Mouse (Mus musculus): ENCODE data around the gene Dgcr8. TPM values are rescaled to one million over a fixed set of nuclear protein-coding genes. Genes with fewer than 3 reads are reported as not detected.
A peak's percentile ranks its signal among the peaks of the same experiment; 100 is the strongest.

Gene Dgcr8
- polyA plus RNA-seq, 1 experiment from 2014 or later, result 40.0 TPM

DNA sequence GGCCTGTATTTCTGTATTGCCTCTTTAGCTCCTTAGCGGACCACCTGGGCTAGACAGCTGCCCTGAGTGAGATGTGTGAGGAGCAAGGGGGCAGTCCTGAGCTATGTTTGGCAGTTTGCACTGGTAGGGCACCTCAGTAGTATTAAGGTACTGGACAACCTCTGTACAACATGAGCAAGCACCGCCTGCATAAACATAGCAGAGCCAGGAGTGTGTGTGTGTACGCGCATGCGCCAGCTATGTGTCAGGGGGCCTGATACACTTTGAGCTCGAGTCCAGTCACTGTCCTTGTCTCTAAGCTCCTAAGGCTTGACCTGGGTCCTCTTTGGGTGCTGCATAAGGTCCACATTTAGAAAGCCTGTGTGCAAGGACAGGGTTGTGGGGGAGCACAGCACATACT is 58.4 kb downstream of the Dgcr8 start:
- Histone ChIP-seq H3K27ac (no peak overlapping the region), H3K4me3 (no peak overlapping the region), H3K4me2 (replicated peaks) (no peak overlapping the region), H3K36me3 (peaks cover 32% of the 10 kb centered on the region), H3K9me3 (no peaks in the 10 kb centered on the region), H3K27me3 (no peaks in the 10 kb centered on the region), H3K9ac (no peak overlapping the region), H3K4me1 (peaks cover 39% of the 10 kb centered on the region)
- WGBS, result 90% methylated on average over 6 of the region's 6 CpGs
- ATAC-seq (ENCODE audit: low FRiP score, low read depth), result no peak

DNA sequence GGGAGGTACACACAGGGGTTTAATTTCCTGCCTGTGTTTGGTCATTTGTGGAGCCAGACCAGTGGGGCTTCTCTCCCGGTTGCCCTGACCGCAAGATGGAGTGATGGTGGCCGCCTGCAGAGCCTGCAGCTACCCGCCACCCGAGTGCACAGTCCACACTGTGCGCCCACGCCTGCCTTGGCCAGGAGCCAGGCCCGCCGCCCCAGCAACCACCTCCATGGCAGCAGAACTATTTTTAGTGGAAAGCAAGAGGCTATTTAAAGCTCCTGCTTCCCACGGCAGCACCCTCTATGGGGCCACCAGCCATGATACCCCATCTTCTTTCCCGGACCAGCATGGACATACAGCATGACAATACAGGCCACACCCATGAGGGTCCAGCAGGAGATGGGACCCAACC is 59.4 kb downstream of the Dgcr8 start:
- no peaks in the 10 kb centered on the region for H3K27me3 ChIP-seq
- H3K4me3 ChIP-seq, result no peak overlapping the region
- H3K9ac ChIP-seq, result no peak overlapping the region; the same call in 1 of the 2 replicates
- 58% methylated on average over 11 of the region's 11 CpGs for WGBS
- no peaks in the 10 kb centered on the region for H3K9me3 ChIP-seq
- ATAC-seq (ENCODE audit: low FRiP score, low read depth), result no peak
- peak overlapping the region; percentile 16; the same call in 1 of the 2 replicates for H3K4me2 ChIP-seq (replicated peaks)
- peak overlapping the region; percentile 33; the same call in 1 of the 2 replicates for H3K27ac ChIP-seq
- H3K4me1 ChIP-seq, result peaks cover 37% of the 10 kb centered on the region
- peaks cover 42% of the 10 kb centered on the region for H3K36me3 ChIP-seq

DNA sequence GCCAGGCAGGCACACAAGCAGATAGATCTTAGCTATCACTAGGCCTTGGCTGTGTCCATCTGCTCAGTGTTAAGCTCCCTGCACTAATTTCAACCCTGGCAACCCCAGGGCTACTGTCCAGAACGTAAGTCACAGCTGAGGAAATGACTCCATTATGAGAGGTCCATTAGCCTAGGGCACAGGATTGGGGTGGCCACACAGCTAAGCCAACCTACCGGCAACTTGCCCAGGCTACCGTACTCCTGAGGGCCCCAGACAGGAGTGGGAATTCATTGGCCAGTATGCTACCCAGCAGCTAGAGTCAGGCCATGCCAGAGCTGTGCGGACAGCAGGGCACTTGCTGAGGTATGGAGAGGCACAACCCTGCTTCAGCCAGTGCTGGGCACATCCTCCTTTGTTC is 60.2 kb downstream of the Dgcr8 start:
- H3K27me3 ChIP-seq, result no peaks in the 10 kb centered on the region
- no peak overlapping the region for H3K9ac ChIP-seq
- peaks cover 49% of the 10 kb centered on the region for H3K36me3 ChIP-seq
- ATAC-seq (ENCODE audit: low FRiP score, low read depth), result no peak
- H3K27ac ChIP-seq, result no peak overlapping the region
- H3K4me3 ChIP-seq, result no peak overlapping the region
- WGBS, result 89% methylated on average over 4 of the region's 4 CpGs
- no peaks in the 10 kb centered on the region for H3K9me3 ChIP-seq
- peaks cover 30% of the 10 kb centered on the region for H3K4me1 ChIP-seq
- no peak overlapping the region for H3K4me2 ChIP-seq (replicated peaks)

DNA sequence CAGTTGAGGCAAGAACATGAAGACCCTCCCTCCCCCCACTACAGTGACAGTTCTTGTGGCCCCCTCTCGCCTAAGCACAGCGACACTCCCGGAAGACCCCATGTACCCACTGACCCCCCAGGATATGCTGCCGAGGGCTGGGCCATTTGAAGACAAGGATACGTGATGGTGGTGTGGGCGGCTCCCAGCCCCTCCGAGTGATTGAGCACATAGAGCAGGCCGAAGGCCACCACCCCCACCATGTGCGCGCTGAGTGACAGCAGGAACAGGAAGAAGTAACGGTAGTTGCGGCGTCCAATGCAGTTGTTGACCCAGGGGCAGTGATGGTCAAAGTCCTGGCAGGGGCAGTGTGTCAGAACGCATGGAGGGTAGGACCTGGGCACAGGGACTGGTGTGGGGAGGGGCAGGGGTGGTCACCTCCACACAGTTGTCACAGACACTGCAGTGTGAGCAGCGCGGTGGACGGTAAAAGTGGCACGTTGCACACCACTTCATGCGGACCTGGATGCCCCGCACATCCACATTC is 61.1 kb downstream of the Dgcr8 start:
- H3K9ac ChIP-seq, result no peak overlapping the region
- no peak overlapping the region for H3K27ac ChIP-seq
- H3K4me1 ChIP-seq, result peaks cover 21% of the 10 kb centered on the region
- no peak for ATAC-seq (ENCODE audit: low FRiP score, low read depth)
- no peaks in the 10 kb centered on the region for H3K9me3 ChIP-seq
- peaks cover 58% of the 10 kb centered on the region for H3K36me3 ChIP-seq
- H3K27me3 ChIP-seq, result no peaks in the 10 kb centered on the region
- H3K4me2 ChIP-seq (replicated peaks), result no peak overlapping the region
- no peak overlapping the region for H3K4me3 ChIP-seq
- 96% methylated on average over 20 of the region's 20 CpGs for WGBS

DNA sequence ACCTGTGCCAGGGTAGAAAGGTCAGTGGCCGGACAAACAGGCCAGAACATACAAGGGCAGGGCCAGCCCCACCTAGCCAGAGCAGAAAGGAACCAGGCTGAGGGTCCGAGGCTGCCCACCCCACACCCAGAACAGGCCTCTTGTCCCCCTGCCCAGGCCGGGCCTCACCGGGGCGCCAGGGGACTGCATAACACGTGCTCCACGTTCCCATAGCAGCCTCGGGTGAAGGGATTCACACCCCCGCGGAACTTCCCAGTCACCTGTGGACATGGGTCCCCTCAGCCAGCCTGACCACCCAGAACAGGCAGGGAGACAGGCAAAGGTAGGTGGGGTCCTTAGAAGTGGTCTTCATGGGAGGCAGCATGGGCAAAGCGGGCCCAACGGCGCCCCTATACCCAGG is 61.9 kb downstream of the Dgcr8 start:
- Histone ChIP-seq H3K4me1 (peaks cover 21% of the 10 kb centered on the region), H3K4me2 (replicated peaks) (no peak overlapping the region), H3K9ac (no peak overlapping the region), H3K36me3 (peaks cover 66% of the 10 kb centered on the region), H3K27ac (no peak overlapping the region), H3K9me3 (no peaks in the 10 kb centered on the region), H3K27me3 (no peaks in the 10 kb centered on the region), H3K4me3 (no peak overlapping the region)
- 91% methylated on average over 13 of the region's 13 CpGs for WGBS
- no peak for ATAC-seq (ENCODE audit: low FRiP score, low read depth)

DNA sequence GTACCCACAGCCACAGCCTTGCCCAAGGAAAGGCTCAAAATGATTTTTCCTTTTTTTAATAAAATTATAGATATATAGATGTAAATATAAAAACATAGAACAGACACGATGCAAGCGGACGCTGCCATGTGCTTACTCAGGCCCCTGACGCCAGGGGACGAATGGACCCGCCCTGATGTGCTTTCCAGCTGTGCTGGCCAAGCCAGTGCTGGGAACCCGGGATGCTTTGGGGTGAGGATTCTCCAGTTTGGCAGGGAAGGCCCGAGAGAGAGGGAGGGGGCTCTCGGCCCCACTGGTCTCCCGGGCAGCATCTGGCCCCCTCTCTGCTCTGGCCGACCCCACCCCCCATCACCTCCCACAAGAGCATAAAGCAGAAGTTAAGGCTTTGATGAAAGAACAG is 66.9 kb downstream of the Dgcr8 start:
- Histone ChIP-seq H3K9me3 (no peaks in the 10 kb centered on the region), H3K27ac (no peak overlapping the region), H3K9ac (no peak overlapping the region), H3K27me3 (no peaks in the 10 kb centered on the region), H3K4me2 (replicated peaks) (no peak overlapping the region), H3K4me1 (peaks cover 27% of the 10 kb centered on the region), H3K36me3 (peaks cover 61% of the 10 kb centered on the region), H3K4me3 (no peak overlapping the region)
- 87% methylated on average over 11 of the region's 11 CpGs for WGBS
- ATAC-seq (ENCODE audit: low FRiP score, low read depth), result no peak

DNA sequence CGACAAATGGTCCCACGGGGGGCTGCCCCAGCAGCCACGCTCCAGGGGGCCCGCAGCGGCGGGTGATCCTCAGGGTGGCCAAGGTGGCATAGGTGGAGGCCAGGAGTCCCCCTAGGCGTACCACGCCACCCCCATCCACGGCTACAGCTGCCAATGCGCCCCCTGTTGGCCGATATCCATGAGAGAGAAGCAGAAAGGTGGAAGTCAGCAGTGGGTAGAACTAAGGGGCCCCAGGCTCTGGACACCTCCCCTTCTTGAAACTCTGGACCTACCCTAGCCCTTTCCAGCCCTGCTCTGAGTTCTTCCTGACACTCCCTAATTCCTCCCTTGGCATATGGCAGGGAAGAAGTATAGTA is 67.5 kb downstream of the Dgcr8 start:
- WGBS, result 81% methylated on average over 11 of the region's 11 CpGs
- H3K27me3 ChIP-seq, result no peaks in the 10 kb centered on the region
- ATAC-seq (ENCODE audit: low FRiP score, low read depth), result no peak
- peaks cover 54% of the 10 kb centered on the region for H3K36me3 ChIP-seq
- no peaks in the 10 kb centered on the region for H3K9me3 ChIP-seq
- H3K4me2 ChIP-seq (replicated peaks), result no peak overlapping the region
- peaks cover 27% of the 10 kb centered on the region for H3K4me1 ChIP-seq
- H3K27ac ChIP-seq, result no peak overlapping the region
- H3K4me3 ChIP-seq, result no peak overlapping the region
- H3K9ac ChIP-seq, result no peak overlapping the region

DNA sequence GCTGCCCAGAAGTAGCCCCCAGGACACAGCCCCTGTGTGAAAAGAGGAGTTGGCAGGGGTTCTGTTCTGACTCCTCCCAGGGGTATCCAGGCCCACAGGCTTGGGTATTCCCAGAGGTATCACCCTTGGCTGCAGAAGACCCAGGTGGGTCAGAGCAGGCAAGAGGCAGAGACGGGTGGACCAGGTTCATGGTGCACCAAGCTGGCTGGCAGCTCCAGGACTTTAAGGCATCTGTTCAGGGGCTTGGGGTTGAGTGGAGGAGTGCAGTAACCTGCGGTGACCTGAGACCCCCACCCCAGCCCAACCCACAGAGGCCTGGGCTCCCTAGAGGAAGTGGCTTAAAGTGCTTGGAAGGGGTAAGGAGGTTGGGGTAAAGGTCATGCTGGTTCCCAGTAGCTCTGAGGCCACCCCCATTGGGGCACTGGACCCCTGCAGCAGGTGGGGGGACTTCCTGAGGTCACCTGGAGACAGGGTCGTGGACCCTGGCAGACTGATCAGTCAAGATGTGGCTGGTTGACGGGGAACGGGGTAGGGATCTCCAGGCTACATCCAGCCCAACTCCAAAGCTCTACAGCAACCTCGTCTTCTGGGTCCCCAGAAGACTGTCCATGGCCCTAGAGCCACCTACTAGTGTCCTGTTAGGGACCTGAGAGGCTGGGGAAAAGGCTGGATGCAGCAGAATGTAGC is 68.0 kb downstream of the Dgcr8 start:
- peaks cover 49% of the 10 kb centered on the region for H3K36me3 ChIP-seq
- peaks cover 27% of the 10 kb centered on the region for H3K4me1 ChIP-seq
- no peak overlapping the region for H3K4me3 ChIP-seq
- H3K27me3 ChIP-seq, result no peaks in the 10 kb centered on the region
- no peak overlapping the region for H3K9ac ChIP-seq
- no peak overlapping the region for H3K27ac ChIP-seq
- no peak for ATAC-seq (ENCODE audit: low FRiP score, low read depth)
- no peaks in the 10 kb centered on the region for H3K9me3 ChIP-seq
- 88% methylated on average over 6 of the region's 6 CpGs for WGBS
- no peak overlapping the region for H3K4me2 ChIP-seq (replicated peaks)

DNA sequence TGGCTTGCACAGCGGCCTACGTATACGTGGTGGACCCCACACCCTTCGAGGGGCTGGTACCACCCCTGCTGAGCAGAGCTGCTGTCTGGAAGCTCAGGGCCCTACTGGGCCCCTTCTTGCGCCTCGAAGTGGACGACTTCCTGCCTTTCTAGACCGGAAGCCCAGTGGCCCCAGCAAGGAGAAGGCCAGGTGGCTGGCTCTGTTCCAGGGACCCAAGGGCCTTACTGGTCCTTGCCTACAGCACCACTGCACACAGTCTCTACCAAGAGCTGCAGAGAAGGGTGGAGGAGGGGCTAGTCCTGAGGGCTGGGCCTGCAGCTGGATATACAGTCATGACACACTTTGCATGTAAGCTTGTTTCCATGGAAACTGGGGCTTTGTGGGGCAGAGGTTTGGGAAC is 69.0 kb downstream of the Dgcr8 start:
- H3K27me3 ChIP-seq, result no peaks in the 10 kb centered on the region
- ATAC-seq (ENCODE audit: low FRiP score, low read depth), result peak; percentile 83
- peaks cover 27% of the 10 kb centered on the region for H3K4me1 ChIP-seq
- H3K9me3 ChIP-seq, result no peaks in the 10 kb centered on the region
- H3K4me3 ChIP-seq, result no peak overlapping the region
- H3K4me2 ChIP-seq (replicated peaks), result no peak overlapping the region
- WGBS, result 40% methylated on average over 8 of the region's 8 CpGs
- peaks cover 39% of the 10 kb centered on the region for H3K36me3 ChIP-seq
- H3K27ac ChIP-seq, result peak overlapping the region; percentile 66; the same call in 1 of the 2 replicates
- H3K9ac ChIP-seq, result no peak overlapping the region

DNA sequence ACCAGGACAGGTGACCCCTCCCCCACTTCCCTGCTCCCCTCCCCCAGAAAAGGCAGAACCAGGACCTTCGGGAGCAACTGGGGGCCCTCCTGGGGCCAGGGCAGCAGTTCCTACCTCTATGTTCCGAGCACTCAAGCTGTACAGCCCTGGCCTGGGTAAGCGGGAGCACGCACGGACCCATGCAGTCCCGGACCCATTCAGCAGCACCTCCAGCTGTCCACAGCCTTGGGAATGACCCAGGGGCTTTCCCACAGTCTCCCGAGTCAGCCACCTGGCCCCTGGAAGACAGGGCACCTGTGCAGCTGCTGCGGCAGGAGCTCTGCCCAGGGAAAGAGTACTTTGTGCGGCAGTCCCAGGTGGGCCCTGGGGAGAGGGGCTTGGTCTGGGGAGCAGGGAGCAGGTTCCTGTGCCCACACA is 70.5 kb downstream of the Dgcr8 start:
- H3K9me3 ChIP-seq, result no peaks in the 10 kb centered on the region
- H3K4me2 ChIP-seq (replicated peaks), result no peak overlapping the region
- WGBS, result 69% methylated on average over 9 of the region's 9 CpGs
- peak overlapping the region; percentile 13; the same call in 1 of the 2 replicates for H3K9ac ChIP-seq
- no peaks in the 10 kb centered on the region for H3K27me3 ChIP-seq
- no peak overlapping the region; the same call in 1 of the 2 replicates for H3K27ac ChIP-seq
- H3K36me3 ChIP-seq, result peaks cover 25% of the 10 kb centered on the region
- H3K4me3 ChIP-seq, result no peak overlapping the region
- no peak for ATAC-seq (ENCODE audit: low FRiP score, low read depth)
- H3K4me1 ChIP-seq, result peaks cover 37% of the 10 kb centered on the region

DNA sequence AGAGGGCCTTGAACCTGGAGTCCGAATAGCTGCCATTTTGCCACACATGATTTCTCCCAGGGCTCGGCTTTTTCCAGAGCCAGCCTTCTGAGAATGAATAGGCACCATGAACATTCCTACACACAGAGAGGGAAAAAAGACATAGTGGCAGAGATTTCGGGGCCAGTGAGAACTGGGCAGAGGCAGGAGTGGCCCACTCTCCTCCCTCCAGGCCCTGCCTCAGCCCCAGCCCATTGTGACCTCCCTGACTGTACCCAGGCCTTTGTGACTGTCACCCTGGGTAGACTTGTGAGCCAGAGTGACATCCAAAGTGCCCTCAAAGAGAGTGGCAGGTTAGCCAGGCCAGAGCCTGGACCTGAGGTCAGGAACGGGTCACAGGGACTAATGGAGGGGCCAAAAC is 71.5 kb downstream of the Dgcr8 start, which contains the start of gene Ccdc188:
Gene Ccdc188 (plus strand): TSS at position 301 of the 400 bp plus-strand sequence.
- H3K9me3 ChIP-seq, result no peaks in the 10 kb centered on the region
- peaks cover 40% of the 10 kb centered on the region for H3K4me1 ChIP-seq
- WGBS, result 87% methylated on average over 4 of the region's 4 CpGs
- no peak for ATAC-seq (ENCODE audit: low FRiP score, low read depth)
- peaks cover 15% of the 10 kb centered on the region for H3K36me3 ChIP-seq
- no peak within 1 kb of the TSS; the same call in 1 of the 2 replicates for H3K27ac ChIP-seq
- H3K4me3 ChIP-seq, result no peak within 1 kb of the TSS
- no peaks in the 10 kb centered on the region for H3K27me3 ChIP-seq
- peak within 1 kb of the TSS; percentile 13; the same call in 1 of the 2 replicates for H3K9ac ChIP-seq
- H3K4me2 ChIP-seq (replicated peaks), result no peak within 1 kb of the TSS

DNA sequence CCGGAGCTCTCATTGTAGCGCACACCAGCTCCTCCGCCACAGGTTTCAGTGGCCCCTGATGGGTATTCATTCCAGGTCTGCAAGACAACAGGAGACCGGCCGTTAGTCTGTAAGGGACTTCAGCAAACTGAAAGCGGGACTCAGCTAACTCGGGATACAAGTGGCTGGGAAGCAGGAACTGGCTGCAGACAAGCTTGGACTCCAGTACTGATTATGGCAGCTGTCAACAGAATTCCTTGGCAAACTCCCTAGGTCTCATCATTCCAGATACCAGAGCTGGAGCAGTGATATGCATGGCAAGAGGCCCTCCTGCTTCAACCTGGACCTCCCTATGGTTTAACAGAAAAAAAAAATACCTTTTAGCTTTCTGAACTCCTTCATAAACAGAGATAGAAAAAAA is 74.2 kb downstream of the Dgcr8 start:
- no peak overlapping the region for H3K4me2 ChIP-seq (replicated peaks)
- ATAC-seq (ENCODE audit: low FRiP score, low read depth), result no peak

DNA sequence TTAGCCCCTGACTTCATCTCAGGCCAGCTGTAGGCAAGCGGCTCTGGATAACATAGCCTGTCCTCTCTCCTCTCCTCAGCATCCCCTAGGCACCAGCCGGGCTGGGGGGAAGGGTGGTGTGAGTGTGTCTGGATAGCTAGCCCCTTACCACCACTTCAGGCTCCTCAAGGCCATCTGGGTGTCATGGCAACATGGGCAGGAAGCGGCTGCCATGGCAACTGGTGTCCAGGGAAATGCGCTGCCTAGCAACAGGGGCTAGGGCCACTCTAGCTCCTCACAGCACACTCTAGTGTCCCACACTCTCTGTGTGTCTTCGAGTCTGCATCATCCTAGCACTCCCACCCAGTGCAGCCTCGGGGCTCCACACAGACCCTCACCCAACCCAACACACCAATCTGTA is 75.4 kb downstream of the Dgcr8 start:
- H3K4me1 ChIP-seq, result peaks cover 23% of the 10 kb centered on the region
- H3K4me2 ChIP-seq (replicated peaks), result no peak overlapping the region
- H3K36me3 ChIP-seq, result no peaks in the 10 kb centered on the region
- no peak for ATAC-seq (ENCODE audit: low FRiP score, low read depth)
- H3K9ac ChIP-seq, result no peak overlapping the region
- 46% methylated on average over 6 of the region's 6 CpGs for WGBS
- peaks cover 21% of the 10 kb centered on the region for H3K27me3 ChIP-seq
- no peak overlapping the region for H3K4me3 ChIP-seq
- H3K27ac ChIP-seq, result no peak overlapping the region
- no peaks in the 10 kb centered on the region for H3K9me3 ChIP-seq

More for the DNA sequence above, 74.2 kb downstream of the Dgcr8 start:
- no peak overlapping the region for H3K4me3 ChIP-seq
- no peaks in the 10 kb centered on the region for H3K36me3 ChIP-seq
- peaks cover 35% of the 10 kb centered on the region for H3K4me1 ChIP-seq
- no peak overlapping the region for H3K9ac ChIP-seq
- no peaks in the 10 kb centered on the region for H3K9me3 ChIP-seq
- H3K27ac ChIP-seq, result no peak overlapping the region
- peaks cover 11% of the 10 kb centered on the region for H3K27me3 ChIP-seq
- 86% methylated on average over 7 of the region's 7 CpGs for WGBS
